Mouse (Mus musculus): ENCODE measurements at regions not wholly inside any gene's neighbourhood (a gene's known extent, or its start where the extent isn't known, plus 50 kb on each side); places are given as distances from the start of the nearest gene placed in this dataset.

DNA sequence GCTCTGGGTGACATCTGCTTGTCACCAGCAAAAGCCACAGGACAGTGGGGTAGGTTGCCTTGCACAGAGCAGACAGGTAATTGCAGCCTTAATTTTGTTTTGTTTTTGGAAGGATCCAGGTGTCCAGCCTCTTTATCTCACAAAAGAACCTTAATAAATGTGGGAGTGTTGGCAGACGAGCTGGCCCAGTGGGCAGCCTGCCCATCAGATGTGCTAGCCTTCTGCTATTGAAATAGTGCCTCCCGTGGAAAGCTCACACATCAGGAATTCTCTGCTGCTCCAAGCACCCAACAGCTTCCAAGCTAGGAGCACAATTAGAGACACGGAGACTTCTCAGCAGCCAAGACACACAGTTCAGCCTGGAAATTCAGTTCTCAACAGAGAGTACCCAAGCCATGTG lies 246.0 kb upstream of the Bmp2 start:
- H3K4me1 ChIP-seq (replicated peaks; ENCODE audit: control insufficient read depth, insufficient read depth, low read length): no peaks in the 10 kb centered on the region
- H3K36me3 ChIP-seq (ENCODE audit: control insufficient read depth, insufficient read depth): no peaks in the 10 kb centered on the region
- no peaks in the 10 kb centered on the region for H3K27me3 ChIP-seq (replicated peaks; ENCODE audit: control insufficient read depth, insufficient read depth, low read length)
- no peaks in the 10 kb centered on the region for H3K9me3 ChIP-seq (ENCODE audit: control insufficient read depth)
- H3K9ac ChIP-seq (ENCODE audit: low read depth, low read length): no peak overlapping the region
- WGBS: 73% methylated on average over 3 of the region's 3 CpGs
- H3K4me2 ChIP-seq (replicated peaks; ENCODE audit: low read depth): no peak overlapping the region
- no peak for TF ChIP-seq CTCF (IDR thresholded peaks at IDR 0.05; ENCODE audit: low read depth)
- ATAC-seq: no peak
- no peak overlapping the region for H3K4me3 ChIP-seq (ENCODE audit: low read depth, low read length)
- H3K27ac ChIP-seq (ENCODE audit: low read depth, low read length): no peak overlapping the region

DNA sequence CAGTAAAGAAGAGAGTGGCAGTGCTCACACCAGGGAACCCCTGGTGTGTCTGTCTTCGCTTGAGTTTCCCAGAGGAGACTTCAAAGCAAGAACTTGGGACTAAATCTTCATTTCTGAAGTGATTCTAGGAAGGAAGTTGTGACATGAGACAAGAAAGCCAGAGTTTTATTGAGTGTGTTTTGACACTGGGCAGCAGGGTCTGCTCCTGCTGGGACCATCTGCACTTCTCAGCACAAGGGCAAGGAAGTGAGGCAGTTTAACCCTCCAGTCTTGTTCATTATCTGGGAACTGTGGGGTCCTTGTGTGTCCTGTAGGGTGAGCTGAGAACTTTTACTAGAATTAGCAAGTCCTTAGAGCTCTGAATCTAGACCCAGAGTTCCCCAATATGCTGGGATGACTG lies 241.0 kb upstream of the Bmp2 start:
- ATAC-seq: no peak
- Histone ChIP-seq H3K9ac (ENCODE audit: low read depth, low read length) (no peak overlapping the region), H3K4me2 (replicated peaks; ENCODE audit: low read depth) (no peak overlapping the region), H3K4me1 (replicated peaks; ENCODE audit: control insufficient read depth, insufficient read depth, low read length) (no peaks in the 10 kb centered on the region), H3K9me3 (ENCODE audit: control insufficient read depth) (no peaks in the 10 kb centered on the region), H3K27me3 (replicated peaks; ENCODE audit: control insufficient read depth, insufficient read depth, low read length) (no peaks in the 10 kb centered on the region), H3K27ac (ENCODE audit: low read depth, low read length) (no peak overlapping the region), H3K36me3 (ENCODE audit: control insufficient read depth, insufficient read depth) (no peaks in the 10 kb centered on the region), H3K4me3 (ENCODE audit: low read depth, low read length) (no peak overlapping the region)
- TF ChIP-seq CTCF (IDR thresholded peaks at IDR 0.05; ENCODE audit: low read depth): no peak
- 68% methylated on average over 1 of the region's 1 CpGs for WGBS

DNA sequence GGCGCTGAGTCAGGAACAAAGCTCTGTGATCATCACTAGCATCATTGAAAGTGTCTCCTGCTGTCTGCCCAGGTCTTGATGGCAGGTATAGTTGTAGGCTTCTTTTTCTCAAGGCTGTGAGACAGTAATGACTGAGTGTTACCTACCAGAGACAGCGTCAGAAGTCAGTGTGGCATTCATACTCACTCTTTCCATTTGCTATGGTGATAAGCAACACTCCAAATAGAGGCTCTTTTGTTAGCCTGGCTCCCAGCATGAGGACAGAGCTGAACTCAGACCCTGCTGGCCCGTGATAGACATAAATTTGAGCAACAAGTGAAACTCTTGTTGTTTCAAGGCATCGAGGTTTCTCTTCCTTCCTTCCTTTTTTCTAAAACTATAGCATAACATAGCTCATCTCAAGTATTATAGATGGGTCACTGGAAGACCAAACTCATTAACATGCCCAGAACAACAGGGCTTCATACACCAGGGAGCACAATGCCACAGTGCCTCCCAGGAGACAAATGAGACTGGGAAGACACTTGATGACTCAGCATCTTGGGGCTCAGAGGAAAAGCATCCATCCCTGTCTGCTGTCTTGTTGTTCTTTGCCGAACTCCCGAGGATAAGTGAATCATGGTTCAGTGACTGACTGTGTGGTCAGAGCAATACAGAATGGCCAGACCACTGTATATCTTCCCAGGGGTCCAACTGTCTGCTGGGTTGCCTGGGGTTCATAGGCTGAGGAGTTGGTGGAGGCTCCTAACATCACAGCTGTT lies 225.5 kb upstream of the Bmp2 start:
- H3K36me3 ChIP-seq (ENCODE audit: control insufficient read depth, insufficient read depth): no peaks in the 10 kb centered on the region
- H3K27me3 ChIP-seq (replicated peaks; ENCODE audit: control insufficient read depth, insufficient read depth, low read length): no peaks in the 10 kb centered on the region
- ATAC-seq: no peak

DNA sequence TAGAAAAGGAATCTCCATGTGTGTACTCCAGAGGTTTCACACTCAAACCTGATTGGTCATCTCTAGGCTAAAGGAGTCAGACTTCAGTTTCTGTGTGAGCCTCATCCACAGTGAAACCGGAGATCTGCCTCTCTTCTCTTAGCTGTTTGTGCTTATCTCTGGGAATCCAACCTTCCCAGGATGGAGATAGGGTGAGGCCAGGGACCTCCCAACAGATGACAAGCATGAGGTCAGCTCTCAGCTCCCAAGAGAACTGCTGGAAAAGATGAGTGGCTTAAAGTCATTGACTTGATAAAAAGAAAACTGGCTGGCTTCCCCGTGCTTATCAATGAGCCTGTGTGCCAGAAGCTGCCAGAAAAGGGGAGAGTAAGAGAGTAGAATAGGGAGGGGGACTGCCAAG lies 224.3 kb upstream of the Bmp2 start:
- WGBS: 26% methylated on average over 2 of the region's 2 CpGs
- H3K36me3 ChIP-seq (ENCODE audit: control insufficient read depth, insufficient read depth): no peaks in the 10 kb centered on the region
- H3K4me2 ChIP-seq (replicated peaks; ENCODE audit: low read depth): no peak overlapping the region
- no peak overlapping the region for H3K4me3 ChIP-seq (ENCODE audit: low read depth, low read length)
- H3K27ac ChIP-seq (ENCODE audit: low read depth, low read length): no peak overlapping the region
- no peak for TF ChIP-seq CTCF (IDR thresholded peaks at IDR 0.05; ENCODE audit: low read depth)
- H3K9ac ChIP-seq (ENCODE audit: low read depth, low read length): no peak overlapping the region
- no peaks in the 10 kb centered on the region for H3K4me1 ChIP-seq (replicated peaks; ENCODE audit: control insufficient read depth, insufficient read depth, low read length)
- no peaks in the 10 kb centered on the region for H3K27me3 ChIP-seq (replicated peaks; ENCODE audit: control insufficient read depth, insufficient read depth, low read length)
- no peaks in the 10 kb centered on the region for H3K9me3 ChIP-seq (ENCODE audit: control insufficient read depth)
- ATAC-seq: no peak

More for the DNA sequence above, 225.5 kb upstream of the Bmp2 start:
- Histone ChIP-seq H3K4me1 (replicated peaks; ENCODE audit: control insufficient read depth, insufficient read depth, low read length) (no peaks in the 10 kb centered on the region), H3K4me3 (ENCODE audit: low read depth, low read length) (no peak overlapping the region), H3K9me3 (ENCODE audit: control insufficient read depth) (no peaks in the 10 kb centered on the region), H3K27ac (ENCODE audit: low read depth, low read length) (no peak overlapping the region), H3K9ac (ENCODE audit: low read depth, low read length) (no peak overlapping the region), H3K4me2 (replicated peaks; ENCODE audit: low read depth) (no peak overlapping the region)
- 60% methylated on average over 6 of the region's 6 CpGs for WGBS
- TF ChIP-seq CTCF (IDR thresholded peaks at IDR 0.05; ENCODE audit: low read depth): no peak

DNA sequence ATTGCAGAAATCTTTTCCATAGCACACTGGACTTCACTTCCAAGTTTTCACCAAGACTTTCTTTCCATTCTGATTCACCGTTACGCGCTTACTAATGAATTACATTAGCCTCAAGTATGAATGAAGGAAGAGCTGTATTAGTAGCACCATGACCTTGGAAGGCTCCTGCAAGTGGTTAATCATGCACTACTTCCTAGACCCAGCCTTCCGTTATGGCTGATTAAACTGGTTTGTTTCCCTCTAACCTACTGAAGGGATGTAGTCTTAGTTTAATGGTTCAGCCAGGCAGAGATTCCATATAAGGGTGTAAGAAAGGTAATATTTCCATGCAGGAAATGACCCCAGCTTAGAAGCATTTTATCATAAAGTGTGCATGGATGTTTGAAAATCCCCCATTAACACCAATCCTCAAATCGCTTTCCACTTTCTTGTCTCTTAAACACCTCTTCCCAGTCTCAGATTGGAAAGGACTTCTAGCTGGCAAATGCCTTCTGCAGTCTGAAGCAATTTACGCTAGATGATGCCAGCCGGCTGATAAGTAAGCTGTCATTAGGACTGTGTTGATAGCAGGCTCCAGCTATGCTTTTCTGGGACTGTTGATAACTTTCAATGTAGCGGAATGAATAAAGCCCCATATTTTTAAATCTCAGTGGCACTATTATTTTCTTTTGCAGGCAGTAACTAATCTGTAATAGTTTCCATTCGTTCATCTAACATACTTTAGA lies 215.6 kb upstream of the Bmp2 start:
- no peaks in the 10 kb centered on the region for H3K27me3 ChIP-seq (replicated peaks; ENCODE audit: control insufficient read depth, insufficient read depth, low read length)
- H3K4me1 ChIP-seq (replicated peaks; ENCODE audit: control insufficient read depth, insufficient read depth, low read length): no peaks in the 10 kb centered on the region
- no peaks in the 10 kb centered on the region for H3K9me3 ChIP-seq (ENCODE audit: control insufficient read depth)
- H3K36me3 ChIP-seq (ENCODE audit: control insufficient read depth, insufficient read depth): no peaks in the 10 kb centered on the region
- WGBS: 77% methylated on average over 9 of the region's 9 CpGs
- H3K27ac ChIP-seq (ENCODE audit: low read depth, low read length): no peak overlapping the region
- no peak overlapping the region for H3K4me2 ChIP-seq (replicated peaks; ENCODE audit: low read depth)
- no peak for ATAC-seq
- H3K9ac ChIP-seq (ENCODE audit: low read depth, low read length): no peak overlapping the region
- H3K4me3 ChIP-seq (ENCODE audit: low read depth, low read length): no peak overlapping the region
- TF ChIP-seq CTCF (IDR thresholded peaks at IDR 0.05; ENCODE audit: low read depth): no peak

DNA sequence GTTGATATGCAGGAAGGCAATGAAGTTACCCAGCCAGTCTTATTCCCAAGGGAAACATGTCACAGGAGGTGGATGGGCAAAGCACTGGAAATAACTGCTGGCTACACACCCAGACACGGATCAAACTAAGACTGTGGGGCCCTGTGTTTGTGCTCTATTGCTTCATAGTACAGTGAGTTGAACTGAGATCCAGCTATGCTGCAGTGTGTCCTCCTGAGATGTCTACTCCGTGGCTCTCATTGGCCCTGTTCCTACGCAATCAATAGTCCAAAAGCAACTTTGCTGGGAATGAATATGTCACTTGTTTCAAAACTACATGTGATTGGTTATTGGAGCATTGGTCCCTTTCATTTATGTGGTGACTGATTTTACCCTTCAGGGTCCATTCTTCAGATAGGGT lies 213.8 kb upstream of the Bmp2 start:
- Histone ChIP-seq H3K4me2 (replicated peaks; ENCODE audit: low read depth) (no peak overlapping the region), H3K27me3 (replicated peaks; ENCODE audit: control insufficient read depth, insufficient read depth, low read length) (no peaks in the 10 kb centered on the region), H3K27ac (ENCODE audit: low read depth, low read length) (no peak overlapping the region), H3K4me1 (replicated peaks; ENCODE audit: control insufficient read depth, insufficient read depth, low read length) (no peaks in the 10 kb centered on the region), H3K36me3 (ENCODE audit: control insufficient read depth, insufficient read depth) (no peaks in the 10 kb centered on the region), H3K9ac (ENCODE audit: low read depth, low read length) (no peak overlapping the region), H3K9me3 (ENCODE audit: control insufficient read depth) (no peaks in the 10 kb centered on the region), H3K4me3 (ENCODE audit: low read depth, low read length) (no peak overlapping the region)
- 71% methylated on average over 3 of the region's 3 CpGs for whole genome bisulfite sequencing
- no peak for ATAC-seq
- TF ChIP-seq CTCF (IDR thresholded peaks at IDR 0.05; ENCODE audit: low read depth): no peak

Data from intestine, postnatal 0 days (tissue).